Mouse (Mus musculus) lung, postnatal 0 days (tissue): Measurements from ENCODE around the gene Rap1gap2. TPM values are rescaled to one million over a fixed set of nuclear protein-coding genes. Genes with fewer than 3 reads are reported as not detected.

ENCODE experiments used
- ATAC-seq: fragments of 200-750 bp; cut with Nextera tagmentation; 2 replicates; pipeline ENCODE4 v1.8.0; 2017; ENCODE audit warnings: moderate library complexity
- DNase-seq: peaks from one replicate; pipeline ENCODE4 v3.0.0-alpha.2; 2016; ENCODE audit warnings: low spot score
- H3K27ac ChIP-seq: fragments of 300-500 bp; sonication (generic); 2 replicates; pipeline ENCODE4 v1.5.1; 2014; ENCODE audit warnings: antibody characterized with exemption, mild to moderate bottlenecking, low read length, mixed read lengths
- H3K27me3 ChIP-seq: fragments of 300-500 bp; sonication (generic); replicated peaks from 2 replicates; pipeline ENCODE4 v1.6.1; 2014; ENCODE audit warnings: low read length, mixed read lengths; ENCODE audit not compliant: insufficient read depth
- H3K36me3 ChIP-seq: fragments of 300-500 bp; sonication (generic); 2 replicates; pipeline ENCODE4 v1.6.1; 2014; ENCODE audit warnings: low read length, mixed read lengths; ENCODE audit not compliant: insufficient read depth
- H3K4me1 ChIP-seq: fragments of 300-500 bp; sonication (generic); 2 replicates; pipeline ENCODE4 v1.6.1; 2014; ENCODE audit warnings: antibody characterized with exemption, low read depth, low read length, mixed read lengths; ENCODE audit not compliant: insufficient read depth
- H3K4me2 ChIP-seq: fragments of 300-500 bp; sonication (generic); replicated peaks from 2 replicates; pipeline ENCODE4 v1.6.1; 2014; ENCODE audit warnings: low read depth, mild to moderate bottlenecking, low read length, moderate library complexity, mixed read lengths
- H3K4me3 ChIP-seq: fragments of 300-500 bp; sonication (generic); 2 replicates; pipeline ENCODE4 v1.5.1; 2014; ENCODE audit warnings: low read depth, low read length
- H3K9ac ChIP-seq: fragments of 300-500 bp; sonication (generic); replicated peaks from 2 replicates; pipeline ENCODE4 v1.6.1; 2014; ENCODE audit warnings: low read depth, mild to moderate bottlenecking
- H3K9me3 ChIP-seq: fragments of 300-500 bp; sonication (generic); 2 replicates; pipeline ENCODE4 v1.6.1; 2016; ENCODE audit warnings: low read length, mixed read lengths
- CTCF ChIP-seq: IDR thresholded peaks from 2 replicates; pipeline ENCODE4 v1.5.1; 2016; ENCODE audit warnings: antibody characterized with exemption, mild to moderate bottlenecking
- EP300 ChIP-seq: IDR thresholded peaks from 2 replicates; pipeline ENCODE4 v1.6.1; 2016; ENCODE audit warnings: antibody characterized with exemption, mild to moderate bottlenecking, control low read depth
- WGBS: fragments of 180-500 bp; shearing (Covaris S2); extraction: QIAGEN DNeasy Blood & Tissue Kit; methylation state at CpG from one replicate; pipeline ENCODE4 v1.1.7; 2014; 5-methylcytosine and 5-hydroxymethylcytosine counted together
- polyA plus RNA-seq: library from polyadenylated mRNA; unstranded; fragments of >200 nt; fragmentation: Nextera tagmentation; extraction: Ambion mirVana; gene quantifications from 2 replicates; pipeline ENCODE4 v1.2.1, GENCODE M21; 2015

Gene Rap1gap2
- polyA plus RNA-seq, 1 experiment from 2014 or later = 1.1 TPM

- no peak overlapping the region for H3K4me3 ChIP-seq
- H3K27me3 ChIP-seq = no peaks in the 10 kb centered on the region
- H3K4me2 ChIP-seq = no peak overlapping the region
- no peaks in the 10 kb centered on the region for H3K4me1 ChIP-seq
- no peaks in the 10 kb centered on the region for H3K9me3 ChIP-seq
- no peak overlapping the region for H3K9ac ChIP-seq
- DNase-seq (peak; percentile 61), ATAC-seq (peak; percentile 74)
- H3K36me3 ChIP-seq = no peaks in the 10 kb centered on the region
- no peak for TF ChIP-seq EP300
- no peak for TF ChIP-seq CTCF
- 46% methylated on average over 6 of the region's 6 CpGs for WGBS
- H3K27ac ChIP-seq = no peak overlapping the region
Measured at GRCm38 (mm10) chr11:74569735-74570134, 41.0 kb downstream of the Rap1gap2 start.

GRCm38 (mm10) chr11:74568463-74568862 is 42.3 kb downstream of the Rap1gap2 start:
- DNase-seq = no peak

GRCm38 (mm10) chr11:74568004-74568403 is 42.7 kb downstream of the Rap1gap2 start:
- Histone ChIP-seq H3K4me2 (no peak overlapping the region), H3K36me3 (no peaks in the 10 kb centered on the region), H3K9me3 (no peaks in the 10 kb centered on the region), H3K4me3 (no peak overlapping the region), H3K9ac (no peak overlapping the region), H3K4me1 (no peaks in the 10 kb centered on the region), H3K27me3 (no peaks in the 10 kb centered on the region), H3K27ac (no peak overlapping the region)
- WGBS = 66% methylated on average over 3 of the region's 3 CpGs
- TF ChIP-seq EP300 (no peak), CTCF (no peak)
- ATAC-seq (no peak), DNase-seq (no peak)

More at GRCm38 (mm10) chr11:74568463-74568862, 42.3 kb downstream of the Rap1gap2 start:
- 78% methylated on average over 5 of the region's 5 CpGs for WGBS
- Histone ChIP-seq H3K9ac (no peak overlapping the region), H3K4me2 (no peak overlapping the region), H3K4me1 (no peaks in the 10 kb centered on the region), H3K9me3 (no peaks in the 10 kb centered on the region), H3K27me3 (no peaks in the 10 kb centered on the region), H3K36me3 (no peaks in the 10 kb centered on the region), H3K27ac (no peak overlapping the region), H3K4me3 (no peak overlapping the region)
- no peak for TF ChIP-seq CTCF
- no peak for TF ChIP-seq EP300
- ATAC-seq = no peak

GRCm38 (mm10) chr11:74566326-74566874 is 44.3 kb downstream of the Rap1gap2 start:
- Histone ChIP-seq H3K27ac (no peak overlapping the region), H3K36me3 (no peaks in the 10 kb centered on the region), H3K9ac (no peak overlapping the region), H3K4me3 (no peak overlapping the region), H3K27me3 (no peaks in the 10 kb centered on the region), H3K4me1 (no peaks in the 10 kb centered on the region), H3K9me3 (no peaks in the 10 kb centered on the region), H3K4me2 (no peak overlapping the region)
- DNase-seq = no peak
- TF ChIP-seq CTCF (no peak), EP300 (no peak)
- ATAC-seq = no peak
- 73% methylated on average over 4 of the region's 4 CpGs for WGBS

- no peak for TF ChIP-seq EP300
- TF ChIP-seq CTCF = no peak
- no peaks in the 10 kb centered on the region for H3K9me3 ChIP-seq
- H3K27me3 ChIP-seq = no peaks in the 10 kb centered on the region
- H3K4me2 ChIP-seq = no peak overlapping the region
- ATAC-seq = no peak
- no peak for DNase-seq
- 85% methylated on average over 4 of the region's 4 CpGs for WGBS
- H3K9ac ChIP-seq = no peak overlapping the region
- no peaks in the 10 kb centered on the region; the same call in 1 of the 2 replicates for H3K4me1 ChIP-seq
- no peak overlapping the region for H3K27ac ChIP-seq
- H3K4me3 ChIP-seq = no peak overlapping the region
- no peaks in the 10 kb centered on the region for H3K36me3 ChIP-seq
Measured at GRCm38 (mm10) chr11:74561392-74561791, 49.3 kb downstream of the Rap1gap2 start.

GRCm38 (mm10) chr11:74560600-74561227 is 50.0 kb downstream of the Rap1gap2 start:
- H3K27ac ChIP-seq = no peak overlapping the region
- TF ChIP-seq EP300 (no peak), CTCF (no peak)
- no peak overlapping the region for H3K4me3 ChIP-seq
- H3K9me3 ChIP-seq = no peaks in the 10 kb centered on the region
- no peak for DNase-seq
- H3K4me1 ChIP-seq = peaks cover 3% of the 10 kb centered on the region; the same call in 1 of the 2 replicates
- no peak overlapping the region for H3K4me2 ChIP-seq
- H3K36me3 ChIP-seq = no peaks in the 10 kb centered on the region
- H3K27me3 ChIP-seq = no peaks in the 10 kb centered on the region
- no peak for ATAC-seq
- no peak overlapping the region for H3K9ac ChIP-seq
- 80% methylated on average over 9 of the region's 9 CpGs for WGBS
